Mouse (Mus musculus) erythroblast, embryonic 14.5 days (primary cell): ENCODE measurements around the gene Gm28372. TPM values are rescaled to one million over a fixed set of nuclear protein-coding genes. Genes with fewer than 3 reads are reported as not detected.

Experiments used
- H3K27me3 ChIP-seq: 2 replicates; pipeline ENCODE4 v1.6.1; 2012; ENCODE audit warnings: inconsistent platforms; ENCODE audit not compliant: control insufficient read depth
- H3K36me3 ChIP-seq: 2 replicates; pipeline ENCODE4 v1.6.1; 2012; ENCODE audit warnings: mild to moderate bottlenecking, inconsistent platforms; ENCODE audit not compliant: control insufficient read depth
- H3K4me1 ChIP-seq: 2 replicates; pipeline ENCODE4 v1.6.1; 2012; ENCODE audit warnings: inconsistent platforms; ENCODE audit not compliant: control insufficient read depth
- H3K4me3 ChIP-seq: replicated peaks from 2 replicates; pipeline ENCODE3; 2012; ENCODE audit warnings: moderate library complexity, mild to moderate bottlenecking, inconsistent platforms
- H3K9me3 ChIP-seq: 2 replicates; pipeline ENCODE4 v1.6.1; 2012; ENCODE audit warnings: low read length, inconsistent platforms, mixed read lengths; ENCODE audit not compliant: control insufficient read depth
- GATA1 ChIP-seq: IDR thresholded peaks from 2 replicates; pipeline ENCODE4 v1.6.1; 2012; ENCODE audit warnings: low read length, inconsistent platforms, mixed read lengths
- TAL1 ChIP-seq: IDR thresholded peaks from 3 replicates; pipeline ENCODE4 v1.6.1; 2012; ENCODE audit warnings: low read length, inconsistent platforms, mixed read lengths
- polyA plus RNA-seq: library from polyadenylated mRNA; stranded (reverse); fragments of >175 nt; gene quantifications from 2 replicates; pipeline ENCODE4 v1.2.3, GENCODE M21; 2012

Gm28372 gene
- polyA plus RNA-seq, 1 experiment, result not detected

DNA sequence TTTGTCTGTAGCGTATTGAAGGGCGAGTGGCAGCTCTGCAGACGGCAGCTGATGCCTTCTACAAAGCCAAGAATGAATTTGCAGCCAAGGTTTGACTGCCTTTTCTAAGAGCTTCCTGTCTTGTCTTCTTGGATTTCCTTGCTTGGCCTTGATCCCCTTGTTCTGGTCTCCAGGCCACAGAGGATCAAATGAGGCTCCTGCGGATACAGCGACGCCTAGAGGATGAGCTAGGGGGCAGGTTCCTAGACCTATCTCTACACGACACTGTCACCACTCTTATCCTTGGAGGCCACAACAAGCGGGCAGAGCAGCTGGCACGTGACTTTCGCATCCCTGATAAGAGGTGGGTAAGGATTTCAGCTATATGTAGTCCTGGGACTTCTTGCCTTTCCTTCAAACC is 37.1 kb downstream of the Gm28372 start:
- peaks cover 81% of the 10 kb centered on the region for H3K36me3 ChIP-seq
- H3K4me3 ChIP-seq, result no peak overlapping the region
- TF ChIP-seq TAL1 (no peak), GATA1 (no peak)

GRCm38 (mm10) chr2:130448449-130448848 is 43.4 kb downstream of the Gm28372 start:
- H3K27me3 ChIP-seq, result peaks cover 20% of the 10 kb centered on the region
- H3K9me3 ChIP-seq, result no peaks in the 10 kb centered on the region
- peaks cover 39% of the 10 kb centered on the region for H3K4me1 ChIP-seq
- TF ChIP-seq TAL1 (no peak), GATA1 (no peak)
- peaks cover 20% of the 10 kb centered on the region for H3K36me3 ChIP-seq
- no peak overlapping the region for H3K4me3 ChIP-seq

More for the DNA sequence above, 37.1 kb downstream of the Gm28372 start:
- H3K27me3 ChIP-seq, result no peaks in the 10 kb centered on the region
- H3K4me1 ChIP-seq, result peaks cover 47% of the 10 kb centered on the region
- H3K9me3 ChIP-seq, result no peaks in the 10 kb centered on the region

DNA sequence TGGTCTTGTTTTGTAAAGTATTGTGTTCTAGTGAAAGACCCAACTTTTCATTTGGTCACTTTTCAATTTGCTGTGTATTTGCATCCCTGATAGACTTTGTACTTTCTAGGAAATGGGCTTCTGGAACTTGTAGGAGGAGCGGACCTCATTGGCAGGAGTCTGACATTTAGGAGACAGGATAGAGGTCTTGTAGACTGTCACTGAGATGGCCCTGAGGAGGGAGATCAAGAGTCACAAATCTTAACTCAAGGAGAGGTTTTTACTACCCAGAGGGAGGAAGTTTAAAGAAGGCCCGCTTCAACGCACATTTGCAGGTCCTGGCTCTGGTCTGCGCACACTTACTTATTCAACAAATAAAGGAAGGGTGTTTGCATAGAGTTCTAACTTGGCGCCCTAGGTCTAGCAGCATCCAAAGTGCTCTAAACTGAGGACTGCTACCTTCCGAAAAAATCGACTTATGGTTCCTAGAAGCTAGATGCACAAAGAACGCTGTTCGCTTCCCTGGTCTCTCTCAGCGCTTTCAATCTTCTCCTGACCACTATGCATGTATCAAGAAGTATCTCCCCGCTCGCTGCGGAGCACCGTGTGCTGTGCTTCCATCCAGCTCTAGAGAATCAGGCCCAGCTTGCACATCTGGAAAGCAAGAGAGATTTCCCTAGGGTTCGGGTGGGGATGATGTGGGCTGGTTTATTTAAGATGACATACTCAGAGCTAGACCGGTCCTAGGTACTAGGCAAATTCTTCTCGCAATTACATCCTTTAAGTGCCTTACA is 44.2 kb downstream of the Gm28372 start:
- H3K4me3 ChIP-seq, result peak overlapping the region; percentile 95
- peaks cover 20% of the 10 kb centered on the region for H3K27me3 ChIP-seq
- peaks cover 42% of the 10 kb centered on the region for H3K4me1 ChIP-seq
- peaks cover 14% of the 10 kb centered on the region for H3K36me3 ChIP-seq
- TF ChIP-seq GATA1, result no peak
- no peak for TF ChIP-seq TAL1
- no peaks in the 10 kb centered on the region for H3K9me3 ChIP-seq

DNA sequence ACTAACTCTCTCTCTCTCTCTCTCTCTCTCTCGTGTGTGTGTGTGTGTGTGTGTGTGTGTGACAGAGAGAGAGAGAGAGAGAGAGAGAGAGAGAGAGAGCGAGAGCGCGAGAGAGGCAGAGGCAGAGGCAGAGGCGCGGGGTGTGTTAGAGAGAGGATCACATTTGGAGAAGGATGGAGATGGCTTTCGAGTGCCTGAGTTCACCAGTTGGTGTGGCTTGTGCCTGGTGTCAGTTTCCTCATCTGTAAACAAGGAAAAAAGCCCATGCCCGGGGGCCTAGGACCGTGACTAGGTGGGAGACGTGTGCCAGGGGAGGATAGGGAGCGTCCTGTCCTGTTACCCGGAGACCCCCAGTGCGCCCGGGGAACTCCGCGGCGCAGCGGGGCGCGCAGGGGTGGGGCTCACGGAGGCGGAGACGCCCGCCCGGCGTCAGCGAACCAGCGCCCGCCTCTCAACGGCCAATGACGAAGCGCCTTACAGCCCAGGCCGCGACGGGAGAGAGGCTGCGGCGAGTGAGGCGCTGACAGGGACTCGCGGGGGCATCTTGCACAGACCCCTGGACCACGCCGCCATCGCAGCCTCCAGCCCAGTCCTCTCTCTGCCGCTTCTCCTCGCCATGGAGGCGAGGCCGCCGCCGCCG is 44.9 kb downstream of the Gm28372 start, which contains the start of gene Ptpra:
Gene Ptpra (plus strand): TSS at position 485 of the 640 bp plus-strand sequence.
- H3K27me3 ChIP-seq, result peaks cover 20% of the 10 kb centered on the region
- peaks cover 49% of the 10 kb centered on the region for H3K4me1 ChIP-seq
- H3K9me3 ChIP-seq, result no peaks in the 10 kb centered on the region
- H3K4me3 ChIP-seq, result peak within 1 kb of the TSS; percentile 95
- H3K36me3 ChIP-seq, result peaks cover 7% of the 10 kb centered on the region
- TF ChIP-seq GATA1 (no peak), TAL1 (no peak)

DNA sequence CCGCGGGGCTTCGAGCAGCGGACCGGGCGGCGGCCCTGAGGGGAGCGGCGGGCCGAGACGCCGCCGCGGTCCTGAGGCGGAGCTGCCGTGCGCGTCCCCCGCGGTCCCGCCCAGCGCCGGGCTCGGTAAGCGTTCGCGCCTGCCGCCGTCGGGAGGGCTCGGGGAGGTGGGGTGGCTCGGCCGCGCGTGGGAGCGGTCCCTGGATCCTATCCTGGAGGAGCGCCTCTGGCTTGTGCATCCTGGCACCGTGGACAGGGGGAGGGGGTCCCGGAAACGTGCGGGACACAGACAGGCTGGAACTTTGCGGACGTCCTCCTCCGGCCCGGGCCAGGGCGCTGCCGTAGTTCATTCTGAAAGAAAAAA is 45.4 kb downstream of the Gm28372 start:
- peak overlapping the region; percentile 95 for H3K4me3 ChIP-seq
- TF ChIP-seq TAL1, result no peak
- TF ChIP-seq GATA1, result no peak
- peaks cover 20% of the 10 kb centered on the region for H3K27me3 ChIP-seq
- no peaks in the 10 kb centered on the region for H3K9me3 ChIP-seq
- peaks cover 52% of the 10 kb centered on the region for H3K4me1 ChIP-seq
- peaks cover 9% of the 10 kb centered on the region for H3K36me3 ChIP-seq

GRCm38 (mm10) chr2:130451086-130451726 is 46.2 kb downstream of the Gm28372 start:
- peaks cover 20% of the 10 kb centered on the region for H3K27me3 ChIP-seq
- H3K4me1 ChIP-seq, result peaks cover 52% of the 10 kb centered on the region
- peaks cover 11% of the 10 kb centered on the region for H3K36me3 ChIP-seq
- TF ChIP-seq GATA1 (no peak), TAL1 (no peak)
- H3K9me3 ChIP-seq, result no peaks in the 10 kb centered on the region
- H3K4me3 ChIP-seq, result peak overlapping the region; percentile 95

GRCm38 (mm10) chr2:130451727-130452090 is 46.7 kb downstream of the Gm28372 start:
- H3K27me3 ChIP-seq, result peaks cover 20% of the 10 kb centered on the region
- H3K4me1 ChIP-seq, result peaks cover 53% of the 10 kb centered on the region
- H3K4me3 ChIP-seq, result peak overlapping the region; percentile 95
- H3K36me3 ChIP-seq, result peaks cover 12% of the 10 kb centered on the region
- TF ChIP-seq GATA1 (no peak), TAL1 (no peak)
- no peaks in the 10 kb centered on the region for H3K9me3 ChIP-seq

DNA sequence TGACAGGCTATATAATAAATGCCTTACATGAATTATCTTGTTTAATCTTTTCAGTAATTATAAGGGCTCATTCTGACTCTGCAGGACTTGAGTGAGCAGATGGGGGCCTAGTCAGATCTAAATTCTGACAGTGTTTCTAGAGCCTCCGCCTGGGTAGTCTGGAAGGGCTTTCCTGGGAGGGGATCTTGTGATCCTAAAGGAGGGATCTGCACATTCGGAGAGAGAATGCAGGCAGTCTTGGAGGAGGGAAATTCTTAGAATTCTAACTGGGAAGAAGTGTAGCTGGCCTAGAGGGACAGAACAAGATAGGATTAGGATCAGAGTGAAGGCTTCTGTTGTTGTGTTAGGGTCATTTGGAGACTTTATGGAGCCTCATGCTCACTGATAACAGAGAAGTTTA is 47.2 kb downstream of the Gm28372 start:
- no peak for TF ChIP-seq TAL1
- no peak for TF ChIP-seq GATA1
- Histone ChIP-seq H3K4me1 (peaks cover 53% of the 10 kb centered on the region), H3K4me3 (no peak overlapping the region)

DNA sequence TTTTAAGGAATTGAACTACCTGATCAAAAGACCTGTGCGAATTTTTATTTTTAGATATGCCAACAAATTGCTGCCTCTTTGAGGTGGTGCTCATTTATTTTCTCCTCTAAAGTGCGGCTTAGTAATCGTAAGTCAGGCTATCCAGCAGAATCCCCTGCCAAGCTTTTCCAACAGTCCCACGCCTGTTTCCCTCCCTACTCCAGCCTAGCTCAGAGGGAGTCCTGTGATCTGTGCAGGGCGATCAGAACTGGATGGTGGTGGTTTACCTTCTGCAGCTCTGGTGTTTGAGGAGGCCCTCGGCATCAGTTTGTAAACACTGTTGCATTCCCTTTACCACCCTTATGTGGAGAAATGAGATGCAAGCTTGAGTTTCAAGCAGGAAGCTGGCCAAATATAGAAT is 48.4 kb downstream of the Gm28372 start:
- H3K4me3 ChIP-seq, result no peak overlapping the region
- H3K4me1 ChIP-seq, result peaks cover 53% of the 10 kb centered on the region
- H3K9me3 ChIP-seq, result no peaks in the 10 kb centered on the region
- H3K27me3 ChIP-seq, result peaks cover 15% of the 10 kb centered on the region
- TF ChIP-seq TAL1, result no peak
- no peak for TF ChIP-seq GATA1
- H3K36me3 ChIP-seq, result peaks cover 17% of the 10 kb centered on the region

More for the DNA sequence above, 47.2 kb downstream of the Gm28372 start:
- Histone ChIP-seq H3K27me3 (peaks cover 20% of the 10 kb centered on the region), H3K9me3 (no peaks in the 10 kb centered on the region), H3K36me3 (peaks cover 13% of the 10 kb centered on the region)
